Mouse (Mus musculus): ENCODE data around the gene Gm29776. TPM values are rescaled to one million over a fixed set of nuclear protein-coding genes. Genes with fewer than 3 reads are reported as not detected.

Gene Gm29776
- polyA plus RNA-seq, 1 experiment from 2014 or later: 0.25 TPM

GRCm38 (mm10) chr14:54686063-54686521 is 12.5 kb downstream of the Gm29776 start, which contains the start of gene 1700123O20Rik:
Gene 1700123O20Rik (plus strand): TSS chr14:54686216.
- Histone ChIP-seq H3K4me3 (ENCODE audit: low read depth, low read length) (peak within 1 kb of the TSS; percentile 84), H3K4me2 (ENCODE audit: low read depth, severe bottlenecking) (peak within 1 kb of the TSS; percentile 72), H3K27ac (replicated peaks; ENCODE audit: low read depth, low read length) (peak within 1 kb of the TSS; percentile 88), H3K27me3 (ENCODE audit: control insufficient read depth, insufficient read depth, low read length) (no peaks in the 10 kb centered on the region), H3K36me3 (ENCODE audit: control insufficient read depth, insufficient read depth, low read length) (peaks cover 19% of the 10 kb centered on the region; the same call in 1 of the 2 replicates), H3K4me1 (ENCODE audit: control insufficient read depth, insufficient read depth, low read length) (peaks cover 12% of the 10 kb centered on the region; the same call in 1 of the 2 replicates), H3K9ac (ENCODE audit: low read length) (peak within 1 kb of the TSS; percentile 94), H3K9me3 (ENCODE audit: control insufficient read depth, low read length) (no peaks in the 10 kb centered on the region)
- 0% methylated on average over 31 of the region's 41 CpGs for WGBS
- ATAC-seq (ENCODE audit: insufficient number of reproducible peaks, low FRiP score, low TSS enrichment, low read depth) (peak; percentile 76), DNase-seq (ENCODE audit: low spot score) (peak; percentile 84)

GRCm38 (mm10) chr14:54685471-54685870 is 13.2 kb downstream of the Gm29776 start:
- ATAC-seq (ENCODE audit: insufficient number of reproducible peaks, low FRiP score, low TSS enrichment, low read depth) (peak; percentile 14; the same call in 1 of the 2 replicates), DNase-seq (ENCODE audit: low spot score) (no peak)
- Histone ChIP-seq H3K4me3 (ENCODE audit: low read depth, low read length) (peak overlapping the region; percentile 84), H3K27me3 (ENCODE audit: control insufficient read depth, insufficient read depth, low read length) (no peaks in the 10 kb centered on the region), H3K4me2 (ENCODE audit: low read depth, severe bottlenecking) (peak overlapping the region; percentile 72), H3K9ac (ENCODE audit: low read length) (peak overlapping the region; percentile 94), H3K9me3 (ENCODE audit: control insufficient read depth, low read length) (no peaks in the 10 kb centered on the region), H3K4me1 (ENCODE audit: control insufficient read depth, insufficient read depth, low read length) (peaks cover 12% of the 10 kb centered on the region; the same call in 1 of the 2 replicates), H3K27ac (replicated peaks; ENCODE audit: low read depth, low read length) (no peak overlapping the region), H3K36me3 (ENCODE audit: control insufficient read depth, insufficient read depth, low read length) (peaks cover 15% of the 10 kb centered on the region; the same call in 1 of the 2 replicates)
- WGBS: 13% methylated on average over 8 of the region's 8 CpGs

GRCm38 (mm10) chr14:54682396-54682795 is 16.2 kb downstream of the Gm29776 start:
- Histone ChIP-seq H3K4me3 (ENCODE audit: low read depth, low read length) (no peak overlapping the region), H3K9me3 (ENCODE audit: control insufficient read depth, low read length) (no peaks in the 10 kb centered on the region), H3K27ac (replicated peaks; ENCODE audit: low read depth, low read length) (no peak overlapping the region), H3K4me1 (ENCODE audit: control insufficient read depth, insufficient read depth, low read length) (peaks cover 8% of the 10 kb centered on the region; the same call in 1 of the 2 replicates), H3K9ac (ENCODE audit: low read length) (no peak overlapping the region), H3K4me2 (ENCODE audit: low read depth, severe bottlenecking) (no peak overlapping the region), H3K36me3 (ENCODE audit: control insufficient read depth, insufficient read depth, low read length) (peaks cover 11% of the 10 kb centered on the region), H3K27me3 (ENCODE audit: control insufficient read depth, insufficient read depth, low read length) (no peaks in the 10 kb centered on the region)
- no peak for DNase-seq (ENCODE audit: low spot score)
- no peak for ATAC-seq (ENCODE audit: insufficient number of reproducible peaks, low FRiP score, low TSS enrichment, low read depth)
- WGBS: 92% methylated on average over 3 of the region's 3 CpGs

- Histone ChIP-seq H3K36me3 (ENCODE audit: control insufficient read depth, insufficient read depth, low read length) (peaks cover 23% of the 10 kb centered on the region), H3K4me1 (ENCODE audit: control insufficient read depth, insufficient read depth, low read length) (no peaks in the 10 kb centered on the region), H3K4me2 (ENCODE audit: low read depth, severe bottlenecking) (no peak overlapping the region), H3K4me3 (ENCODE audit: low read depth, low read length) (no peak overlapping the region), H3K9ac (ENCODE audit: low read length) (no peak overlapping the region), H3K27me3 (ENCODE audit: control insufficient read depth, insufficient read depth, low read length) (no peaks in the 10 kb centered on the region), H3K9me3 (ENCODE audit: control insufficient read depth, low read length) (no peaks in the 10 kb centered on the region), H3K27ac (replicated peaks; ENCODE audit: low read depth, low read length) (no peak overlapping the region)
- no peak for DNase-seq (ENCODE audit: low spot score)
- no peak for ATAC-seq (ENCODE audit: insufficient number of reproducible peaks, low FRiP score, low TSS enrichment, low read depth)
- 93% methylated on average over 16 of the region's 16 CpGs for WGBS
These were observed 19.9 kb downstream of the Gm29776 start for GRCm38 (mm10) chr14:54678657-54679304.

- H3K27ac ChIP-seq (replicated peaks; ENCODE audit: low read depth, low read length): no peak overlapping the region
- ATAC-seq (ENCODE audit: insufficient number of reproducible peaks, low FRiP score, low TSS enrichment, low read depth) (no peak), DNase-seq (ENCODE audit: low spot score) (no peak)
- no peaks in the 10 kb centered on the region for H3K27me3 ChIP-seq (ENCODE audit: control insufficient read depth, insufficient read depth, low read length)
- no peak overlapping the region for H3K9ac ChIP-seq (ENCODE audit: low read length)
- H3K9me3 ChIP-seq (ENCODE audit: control insufficient read depth, low read length): no peaks in the 10 kb centered on the region
- no peaks in the 10 kb centered on the region for H3K4me1 ChIP-seq (ENCODE audit: control insufficient read depth, insufficient read depth, low read length)
- H3K36me3 ChIP-seq (ENCODE audit: control insufficient read depth, insufficient read depth, low read length): peaks cover 21% of the 10 kb centered on the region
- H3K4me3 ChIP-seq (ENCODE audit: low read depth, low read length): no peak overlapping the region
- WGBS: 94% methylated on average over 5 of the region's 5 CpGs
- H3K4me2 ChIP-seq (ENCODE audit: low read depth, severe bottlenecking): no peak overlapping the region
These were observed 22.3 kb downstream of the Gm29776 start for GRCm38 (mm10) chr14:54676290-54676689.

- Histone ChIP-seq H3K9me3 (ENCODE audit: control insufficient read depth, low read length) (no peaks in the 10 kb centered on the region), H3K9ac (ENCODE audit: low read length) (no peak overlapping the region), H3K4me2 (ENCODE audit: low read depth, severe bottlenecking) (no peak overlapping the region), H3K4me3 (ENCODE audit: low read depth, low read length) (no peak overlapping the region), H3K36me3 (ENCODE audit: control insufficient read depth, insufficient read depth, low read length) (peaks cover 24% of the 10 kb centered on the region), H3K27me3 (ENCODE audit: control insufficient read depth, insufficient read depth, low read length) (no peaks in the 10 kb centered on the region), H3K4me1 (ENCODE audit: control insufficient read depth, insufficient read depth, low read length) (no peaks in the 10 kb centered on the region), H3K27ac (replicated peaks; ENCODE audit: low read depth, low read length) (no peak overlapping the region)
- no peak for ATAC-seq (ENCODE audit: insufficient number of reproducible peaks, low FRiP score, low TSS enrichment, low read depth)
- 78% methylated on average over 2 of the region's 2 CpGs for WGBS
- no peak for DNase-seq (ENCODE audit: low spot score)
These were observed 24.3 kb downstream of the Gm29776 start for GRCm38 (mm10) chr14:54674317-54674716.

- WGBS: 84% methylated on average over 4 of the region's 4 CpGs
- DNase-seq (ENCODE audit: low spot score): peak; percentile 58
- no peak overlapping the region for H3K27ac ChIP-seq (replicated peaks; ENCODE audit: low read depth, low read length)
- H3K9ac ChIP-seq (ENCODE audit: low read length): no peak overlapping the region
- H3K27me3 ChIP-seq (ENCODE audit: control insufficient read depth, insufficient read depth, low read length): no peaks in the 10 kb centered on the region
- no peaks in the 10 kb centered on the region for H3K9me3 ChIP-seq (ENCODE audit: control insufficient read depth, low read length)
- no peak overlapping the region for H3K4me2 ChIP-seq (ENCODE audit: low read depth, severe bottlenecking)
- no peak for ATAC-seq (ENCODE audit: insufficient number of reproducible peaks, low FRiP score, low TSS enrichment, low read depth)
- no peak overlapping the region for H3K4me3 ChIP-seq (ENCODE audit: low read depth, low read length)
- peaks cover 37% of the 10 kb centered on the region for H3K36me3 ChIP-seq (ENCODE audit: control insufficient read depth, insufficient read depth, low read length)
- no peaks in the 10 kb centered on the region for H3K4me1 ChIP-seq (ENCODE audit: control insufficient read depth, insufficient read depth, low read length)
These were observed 29.3 kb downstream of the Gm29776 start for GRCm38 (mm10) chr14:54669381-54669780.

GRCm38 (mm10) chr14:54664477-54665222 is 34.0 kb downstream of the Gm29776 start:
- Histone ChIP-seq H3K9me3 (ENCODE audit: control insufficient read depth, low read length) (no peaks in the 10 kb centered on the region), H3K4me2 (ENCODE audit: low read depth, severe bottlenecking) (no peak overlapping the region), H3K9ac (ENCODE audit: low read length) (no peak overlapping the region), H3K4me1 (ENCODE audit: control insufficient read depth, insufficient read depth, low read length) (no peaks in the 10 kb centered on the region), H3K27me3 (ENCODE audit: control insufficient read depth, insufficient read depth, low read length) (no peaks in the 10 kb centered on the region), H3K27ac (replicated peaks; ENCODE audit: low read depth, low read length) (no peak overlapping the region), H3K4me3 (ENCODE audit: low read depth, low read length) (no peak overlapping the region), H3K36me3 (ENCODE audit: control insufficient read depth, insufficient read depth, low read length) (peaks cover 47% of the 10 kb centered on the region)
- 91% methylated on average over 10 of the region's 10 CpGs for WGBS
- ATAC-seq (ENCODE audit: insufficient number of reproducible peaks, low FRiP score, low TSS enrichment, low read depth) (no peak), DNase-seq (ENCODE audit: low spot score) (no peak)

All from limb, embryonic 11.5 days (tissue).